Mouse (Mus musculus): ENCODE measurements around the gene Nfic. TPM values are rescaled to one million over a fixed set of nuclear protein-coding genes. Genes with fewer than 3 reads are reported as not detected.

Nfic gene
- polyA plus RNA-seq, 1 experiment from 2014 or later: 82.8 TPM

DNA sequence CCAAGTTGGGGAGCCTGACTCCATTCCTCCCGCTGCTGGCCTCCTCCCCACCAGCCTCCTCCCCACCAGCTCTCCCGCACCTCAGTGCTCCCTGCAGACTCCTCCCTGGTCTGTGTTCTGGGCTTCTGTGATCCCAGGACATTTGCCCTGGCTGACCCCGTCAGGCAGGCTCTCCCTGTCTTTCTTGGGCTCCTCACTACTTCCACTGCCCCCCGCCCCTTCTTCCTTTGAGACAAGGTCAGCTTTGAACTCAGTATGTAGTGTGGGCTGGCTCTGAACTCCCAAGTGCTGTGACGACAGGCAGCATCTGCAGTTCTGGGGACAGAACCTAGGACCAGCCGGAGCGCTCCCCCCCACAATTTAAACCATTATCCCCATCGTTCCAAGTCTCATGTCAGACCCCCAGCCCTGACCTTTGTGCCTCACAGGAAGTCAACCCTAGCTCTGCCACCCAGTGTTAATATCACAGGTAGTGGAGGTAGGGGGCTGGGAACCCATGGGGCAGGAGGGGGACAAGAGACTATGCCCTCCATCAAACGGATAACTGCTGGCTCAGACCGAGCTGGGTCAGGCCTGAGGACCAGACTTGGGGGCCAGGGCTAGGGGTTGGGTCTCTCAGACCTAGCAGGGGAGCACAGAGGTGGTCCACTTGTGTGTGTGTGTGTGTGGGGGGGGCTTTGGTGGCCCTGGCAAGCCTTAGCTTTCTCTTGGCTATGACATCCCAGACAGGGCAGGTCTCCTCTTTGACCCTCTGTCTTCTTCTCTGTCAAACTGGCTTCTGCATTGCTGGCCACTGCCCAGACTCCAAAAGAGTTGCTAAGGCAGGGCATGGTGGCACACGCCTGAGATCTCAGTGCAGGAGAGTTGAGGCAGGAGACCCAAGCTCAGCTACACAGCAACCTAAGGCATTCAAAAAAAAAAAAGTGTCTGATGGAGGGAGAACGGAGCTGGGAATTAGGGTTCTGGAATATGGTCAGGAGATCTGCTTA is 37.9 kb downstream of the Nfic start:
- H3K36me3 ChIP-seq: peaks cover 40% of the 10 kb centered on the region
- WGBS: 44% methylated on average over 12 of the region's 12 CpGs
- no peak for ATAC-seq (ENCODE audit: low FRiP score, low read depth)
- H3K4me2 ChIP-seq (replicated peaks): peak overlapping the region; percentile 64
- H3K9ac ChIP-seq: peak overlapping the region; percentile 65
- peak overlapping the region; percentile 34 for H3K4me3 ChIP-seq
- H3K27me3 ChIP-seq: no peaks in the 10 kb centered on the region
- H3K4me1 ChIP-seq: peaks cover 68% of the 10 kb centered on the region
- peak overlapping the region; percentile 91 for H3K27ac ChIP-seq
- no peaks in the 10 kb centered on the region for H3K9me3 ChIP-seq

DNA sequence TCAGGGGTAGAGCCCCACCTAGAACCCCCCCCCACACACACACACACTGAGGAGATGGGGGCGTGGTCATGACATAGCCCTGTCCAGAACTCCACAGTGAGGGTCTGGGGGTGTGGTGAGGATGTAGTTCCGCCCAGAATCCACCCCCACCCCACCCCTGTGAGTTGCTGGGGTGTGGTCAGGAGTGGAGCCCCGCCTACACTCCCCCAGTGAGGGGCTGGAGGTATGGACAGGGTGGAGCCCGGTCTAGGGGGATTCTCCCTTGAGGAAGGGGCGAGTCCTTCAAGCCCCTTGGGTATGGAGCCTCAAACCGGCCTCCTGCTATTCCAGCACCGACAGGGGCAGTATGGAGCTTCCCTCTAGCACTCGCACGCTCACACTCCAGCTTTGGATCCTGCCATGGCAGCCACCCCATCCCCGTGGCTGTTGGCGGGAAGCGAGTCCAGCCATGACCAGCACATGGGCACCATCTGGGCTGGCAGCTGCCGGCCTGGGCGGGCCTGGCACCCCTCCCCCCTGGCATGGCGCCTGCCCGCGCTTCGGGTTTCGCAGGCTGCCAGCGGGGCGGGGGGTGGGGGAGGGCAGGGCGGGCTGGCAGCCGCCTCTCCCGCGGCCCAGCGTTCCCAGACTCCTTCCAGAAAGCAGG is 38.7 kb downstream of the Nfic start:
- Histone ChIP-seq H3K36me3 (peaks cover 46% of the 10 kb centered on the region), H3K4me3 (peak overlapping the region; percentile 34), H3K27ac (peak overlapping the region; percentile 91), H3K9ac (peak overlapping the region; percentile 65), H3K4me1 (peaks cover 77% of the 10 kb centered on the region), H3K9me3 (no peaks in the 10 kb centered on the region), H3K27me3 (no peaks in the 10 kb centered on the region), H3K4me2 (replicated peaks) (peak overlapping the region; percentile 64)
- WGBS: 1% methylated on average over 15 of the region's 26 CpGs
- peak; percentile 76 for ATAC-seq (ENCODE audit: low FRiP score, low read depth)

GRCm38 (mm10) chr10:81415549-81416310 is 39.7 kb downstream of the Nfic start:
- no peak for ATAC-seq (ENCODE audit: low FRiP score, low read depth)
- Histone ChIP-seq H3K36me3 (peaks cover 44% of the 10 kb centered on the region), H3K4me1 (peaks cover 86% of the 10 kb centered on the region), H3K4me3 (no peak overlapping the region), H3K4me2 (replicated peaks) (no peak overlapping the region), H3K27ac (peak overlapping the region; percentile 91), H3K9ac (no peak overlapping the region), H3K27me3 (no peaks in the 10 kb centered on the region), H3K9me3 (no peaks in the 10 kb centered on the region)
- WGBS: 63% methylated on average over 17 of the region's 17 CpGs

DNA sequence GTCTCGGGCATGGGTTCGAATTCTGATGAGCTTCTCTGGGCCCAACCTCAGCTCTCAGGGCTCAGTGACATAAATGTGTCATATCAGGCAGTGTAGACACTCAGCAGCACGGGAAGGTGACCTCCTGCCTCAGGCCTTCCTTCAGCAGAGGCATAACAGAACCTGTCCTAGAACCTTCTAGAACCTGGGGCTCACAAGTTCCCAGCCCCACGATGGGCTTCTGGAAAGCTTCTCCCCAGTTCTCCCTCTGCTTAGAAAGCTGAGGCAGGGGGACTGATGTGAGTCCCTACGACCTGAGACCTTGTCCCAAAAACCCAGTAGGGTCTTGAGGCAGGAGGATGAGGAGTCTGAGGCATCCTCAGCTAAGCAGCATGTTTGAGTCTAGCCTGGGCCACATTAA is 40.3 kb downstream of the Nfic start:
- Histone ChIP-seq H3K27ac (peak overlapping the region; percentile 91; the same call in 1 of the 2 replicates), H3K4me2 (replicated peaks) (no peak overlapping the region)

GRCm38 (mm10) chr10:81414682-81415081 is 40.8 kb downstream of the Nfic start:
- ATAC-seq (ENCODE audit: low FRiP score, low read depth): no peak
- H3K9ac ChIP-seq: no peak overlapping the region
- no peaks in the 10 kb centered on the region for H3K9me3 ChIP-seq
- H3K36me3 ChIP-seq: peaks cover 35% of the 10 kb centered on the region
- no peak overlapping the region for H3K4me3 ChIP-seq
- no peaks in the 10 kb centered on the region for H3K27me3 ChIP-seq
- H3K4me2 ChIP-seq (replicated peaks): peak overlapping the region; percentile 48; the same call in 1 of the 2 replicates
- H3K27ac ChIP-seq: peak overlapping the region; percentile 91; the same call in 1 of the 2 replicates
- peaks cover 95% of the 10 kb centered on the region for H3K4me1 ChIP-seq

More for the DNA sequence above, 40.3 kb downstream of the Nfic start:
- 78% methylated on average over 5 of the region's 5 CpGs for WGBS
- Histone ChIP-seq H3K27me3 (no peaks in the 10 kb centered on the region), H3K4me3 (no peak overlapping the region), H3K4me1 (peaks cover 91% of the 10 kb centered on the region), H3K9ac (no peak overlapping the region), H3K36me3 (peaks cover 40% of the 10 kb centered on the region), H3K9me3 (no peaks in the 10 kb centered on the region)
- no peak for ATAC-seq (ENCODE audit: low FRiP score, low read depth)

GRCm38 (mm10) chr10:81413310-81414261 is 41.8 kb downstream of the Nfic start:
- H3K36me3 ChIP-seq: peaks cover 26% of the 10 kb centered on the region
- WGBS: 25% methylated on average over 26 of the region's 26 CpGs
- H3K4me2 ChIP-seq (replicated peaks): peak overlapping the region; percentile 48
- 0 out of 2 replicates have a peak overlapping the region, but pooled peaks have one; percentile 19 for H3K9ac ChIP-seq
- no peaks in the 10 kb centered on the region for H3K9me3 ChIP-seq
- H3K4me1 ChIP-seq: peaks cover 98% of the 10 kb centered on the region
- H3K27me3 ChIP-seq: peaks cover 2% of the 10 kb centered on the region
- H3K27ac ChIP-seq: peak overlapping the region; percentile 91; the same call in 1 of the 2 replicates
- ATAC-seq (ENCODE audit: low FRiP score, low read depth): 0 out of 2 replicates have a peak, but pooled peaks have one; percentile 6
- H3K4me3 ChIP-seq: no peak overlapping the region; the same call in 1 of the 2 replicates

DNA sequence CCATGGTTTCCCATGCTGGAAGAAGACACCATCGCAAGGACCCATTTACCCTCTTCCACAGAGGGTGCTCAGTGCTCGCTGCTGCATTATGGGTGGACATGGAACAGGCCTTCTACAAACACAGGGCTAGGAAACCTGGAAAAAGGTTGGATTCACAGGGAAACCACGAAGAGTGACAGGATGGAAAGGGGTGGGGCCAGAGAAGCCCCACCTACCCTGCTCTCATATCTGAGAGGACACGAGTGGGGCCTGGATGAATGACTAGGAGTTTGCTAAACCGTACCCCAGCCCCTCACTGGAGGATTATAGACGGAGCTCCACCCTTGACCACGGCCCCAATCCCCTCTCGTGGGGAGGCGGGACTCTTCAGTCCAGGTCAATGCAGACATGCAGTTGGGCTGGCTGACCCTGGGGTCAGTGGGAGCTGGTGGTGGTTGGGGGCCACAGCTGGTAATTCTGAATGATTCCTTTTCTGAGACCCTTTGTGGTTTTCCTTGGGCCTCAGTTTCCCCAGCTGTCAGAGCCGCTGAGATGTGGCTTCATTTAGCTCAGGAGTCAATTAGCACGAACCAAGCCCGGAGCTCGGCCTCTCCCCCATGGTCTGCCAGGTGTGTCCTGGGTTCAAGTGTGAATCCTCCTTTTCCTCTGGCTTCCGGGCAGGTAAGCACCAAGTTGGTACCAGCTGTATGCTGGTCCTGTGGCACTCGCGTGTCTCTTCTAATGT is 42.7 kb downstream of the Nfic start:
- H3K4me2 ChIP-seq (replicated peaks): no peak overlapping the region
- peaks cover 9% of the 10 kb centered on the region for H3K27me3 ChIP-seq
- H3K27ac ChIP-seq: peak overlapping the region; percentile 85; the same call in 1 of the 2 replicates
- no peak overlapping the region for H3K4me3 ChIP-seq
- H3K36me3 ChIP-seq: peaks cover 35% of the 10 kb centered on the region
- ATAC-seq (ENCODE audit: low FRiP score, low read depth): no peak
- H3K9ac ChIP-seq: peak overlapping the region; percentile 43; the same call in 1 of the 2 replicates
- WGBS: 79% methylated on average over 16 of the region's 16 CpGs
- peaks cover 98% of the 10 kb centered on the region for H3K4me1 ChIP-seq
- H3K9me3 ChIP-seq: no peaks in the 10 kb centered on the region

DNA sequence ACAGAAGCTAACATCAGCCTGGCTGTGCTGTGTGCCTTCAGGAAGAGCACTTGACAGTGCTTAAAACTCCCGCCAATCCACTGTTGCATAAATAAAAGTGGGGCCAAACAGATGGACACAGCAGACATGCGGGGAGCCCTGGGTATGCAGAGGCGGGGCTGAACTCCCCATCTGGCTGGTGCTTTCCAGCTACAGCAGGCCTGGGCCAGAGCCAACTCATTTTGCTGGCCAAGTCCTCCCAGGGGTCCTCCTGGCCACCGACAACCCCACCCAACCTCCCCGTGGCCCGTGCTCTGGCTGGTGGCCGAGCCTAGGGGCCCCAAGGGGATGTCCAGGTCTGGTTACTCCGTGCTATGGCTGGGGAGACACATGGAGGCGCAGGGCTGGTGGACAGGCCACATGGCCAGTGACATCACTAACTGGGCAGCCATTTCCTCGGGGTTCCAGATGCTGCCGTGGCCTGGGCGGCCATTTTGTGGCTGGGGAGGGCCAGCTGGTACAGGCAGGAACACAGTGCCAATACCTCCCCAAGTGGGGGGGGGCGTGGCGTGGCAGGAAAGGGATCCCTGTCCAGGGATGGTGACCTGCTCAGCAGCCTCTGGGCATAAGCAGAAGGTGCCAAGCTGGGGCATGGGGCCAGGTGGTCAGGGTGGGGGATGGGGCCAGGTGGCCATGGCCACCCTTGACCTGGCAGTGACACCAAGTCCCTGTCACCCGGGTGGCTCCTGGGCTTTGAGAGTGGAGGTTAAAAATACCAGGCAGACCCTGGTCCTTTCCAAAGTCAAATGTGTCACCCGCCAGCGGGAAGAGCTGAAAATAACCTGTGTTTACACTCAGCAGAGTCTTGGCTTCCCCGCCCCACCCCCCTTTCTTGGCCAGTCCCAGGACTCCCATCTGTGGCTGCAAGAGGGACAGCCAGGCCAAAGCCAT is 43.7 kb downstream of the Nfic start:
- Histone ChIP-seq H3K4me2 (replicated peaks) (peak overlapping the region; percentile 19; the same call in 1 of the 2 replicates), H3K4me1 (peaks cover 98% of the 10 kb centered on the region), H3K27ac (peak overlapping the region; percentile 85), H3K9ac (0 out of 2 replicates have a peak overlapping the region, but pooled peaks have one; percentile 31), H3K4me3 (no peak overlapping the region), H3K36me3 (peaks cover 45% of the 10 kb centered on the region), H3K27me3 (peaks cover 18% of the 10 kb centered on the region), H3K9me3 (no peaks in the 10 kb centered on the region)
- 67% methylated on average over 18 of the region's 18 CpGs for WGBS
- ATAC-seq (ENCODE audit: low FRiP score, low read depth): no peak

DNA sequence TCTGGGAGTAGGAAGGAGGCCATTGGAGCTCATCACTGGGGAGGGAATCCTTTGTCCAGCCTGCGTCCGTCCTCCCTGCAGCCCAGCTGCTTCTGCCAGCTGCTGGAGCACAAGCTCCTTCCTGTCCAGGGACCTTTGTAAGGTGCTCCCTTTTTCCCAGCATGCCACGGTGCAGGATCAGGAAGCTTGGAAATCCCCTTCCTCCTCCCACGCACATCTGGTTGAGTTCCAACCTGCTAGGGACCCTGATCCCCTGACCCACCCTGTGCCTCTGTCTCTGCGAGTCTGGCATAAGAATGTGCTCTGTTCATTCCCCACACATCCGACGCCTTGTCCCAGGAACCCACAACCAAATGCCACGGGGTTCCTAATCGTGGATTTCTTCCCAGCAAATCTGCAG is 44.5 kb downstream of the Nfic start:
- no peak for ATAC-seq (ENCODE audit: low FRiP score, low read depth)
- peak overlapping the region; percentile 85 for H3K27ac ChIP-seq
- no peak overlapping the region for H3K4me2 ChIP-seq (replicated peaks)
- WGBS: 66% methylated on average over 9 of the region's 9 CpGs
- H3K4me3 ChIP-seq: no peak overlapping the region
- peaks cover 98% of the 10 kb centered on the region for H3K4me1 ChIP-seq
- peaks cover 18% of the 10 kb centered on the region for H3K27me3 ChIP-seq
- H3K9ac ChIP-seq: 0 out of 2 replicates have a peak overlapping the region, but pooled peaks have one; percentile 31
- no peaks in the 10 kb centered on the region for H3K9me3 ChIP-seq
- H3K36me3 ChIP-seq: peaks cover 52% of the 10 kb centered on the region
